Mouse (Mus musculus): ENCODE measurements around the gene Gtpbp1. TPM values are rescaled to one million over a fixed set of nuclear protein-coding genes. Genes with fewer than 3 reads are reported as not detected.

Gene Gtpbp1
- total RNA-seq (2021): 10 to 100 TPM; 52.4 to 59.1 TPM
- long read RNA-seq, experiment 1, transcript Gtpbp1-201 (12 exons, 3,449 nt): major isoform, 12 of 25 reads
- long read RNA-seq, experiment 1, partial matches to known transcripts: 4 of 25 reads
- long read RNA-seq, experiment 1, other reads (novel, unspliced or antisense): 8 of 25 reads
- long read RNA-seq, experiment 2, transcript Gtpbp1-201 (12 exons, 3,449 nt): major isoform, 12 of 32 reads
- long read RNA-seq, experiment 2, partial matches to known transcripts: 19 of 32 reads
- long read RNA-seq, experiment 2, other reads (novel, unspliced or antisense): 0 of 32 reads

GRCm38 (mm10) chr15:79690426-79691022 is at the start of gene Gtpbp1:
TSS of gene Gtpbp1 (plus strand) at chr15:79690845.
- TF ChIP-seq CTCF (conservative IDR thresholded peaks at IDR 0.05): no peak
- Histone ChIP-seq H3K4me3 (peak within 1 kb of the TSS; percentile 94), H3K27ac (peak within 1 kb of the TSS; percentile 94)
- DNase-seq (ENCODE audit: low spot score in 2 of 2): peak; percentile 97 to 100

- H3K4me3 ChIP-seq: no peak overlapping the region
- H3K27ac ChIP-seq: peak overlapping the region; percentile 62; the same call in 1 of the 2 replicates
- DNase-seq (ENCODE audit: low spot score in 2 of 2): no peak
- TF ChIP-seq CTCF (conservative IDR thresholded peaks at IDR 0.05): no peak
Observed at GRCm38 (mm10) chr15:79641135-79641817, 49.4 kb upstream of the Gtpbp1 start.

GRCm38 (mm10) chr15:79645483-79645882 is 45.2 kb upstream of the Gtpbp1 start:
- DNase-seq (ENCODE audit: low spot score in 2 of 2): no peak
- Histone ChIP-seq H3K4me3 (no peak overlapping the region), H3K27ac (no peak overlapping the region)
- no peak for TF ChIP-seq CTCF (conservative IDR thresholded peaks at IDR 0.05)

- no peak overlapping the region for H3K27ac ChIP-seq
- TF ChIP-seq CTCF (conservative IDR thresholded peaks at IDR 0.05): no peak
- no peak overlapping the region for H3K4me3 ChIP-seq
- DNase-seq (ENCODE audit: low spot score in 2 of 2): no peak
Observed at GRCm38 (mm10) chr15:79648130-79648529, 42.5 kb upstream of the Gtpbp1 start.

- H3K27ac ChIP-seq: no peak overlapping the region
- no peak overlapping the region for H3K4me3 ChIP-seq
- peak; percentile 79 for TF ChIP-seq CTCF (conservative IDR thresholded peaks at IDR 0.05)
- DNase-seq (ENCODE audit: low spot score in 2 of 2): peak in 1 of 2 experiments; percentile 30
Observed at GRCm38 (mm10) chr15:79650569-79650968, 40.1 kb upstream of the Gtpbp1 start.

- no peak overlapping the region for H3K27ac ChIP-seq
- H3K4me3 ChIP-seq: no peak overlapping the region
- TF ChIP-seq CTCF (conservative IDR thresholded peaks at IDR 0.05): peak; percentile 73
- DNase-seq (ENCODE audit: low spot score in 2 of 2): no peak
Observed at GRCm38 (mm10) chr15:79651481-79651880, 39.2 kb upstream of the Gtpbp1 start.

GRCm38 (mm10) chr15:79656451-79656850 is 34.2 kb upstream of the Gtpbp1 start:
- 0 out of 2 replicates have a peak overlapping the region, but pooled peaks have one; percentile 5 for H3K4me3 ChIP-seq
- DNase-seq (ENCODE audit: low spot score in 2 of 2): peak; percentile 52 to 56
- TF ChIP-seq CTCF (conservative IDR thresholded peaks at IDR 0.05): no peak
- H3K27ac ChIP-seq: peak overlapping the region; percentile 67

- TF ChIP-seq CTCF (conservative IDR thresholded peaks at IDR 0.05): peak; percentile 82
- peak; percentile 83 to 88 for DNase-seq (ENCODE audit: low spot score in 2 of 2)
Observed at GRCm38 (mm10) chr15:79657837-79658530, 32.7 kb upstream of the Gtpbp1 start.

GRCm38 (mm10) chr15:79658531-79659375 is 31.9 kb upstream of the Gtpbp1 start, which contains the start of the genes Fam227a and Cby1:
TSS of gene Fam227a (minus strand) at chr15:79658956.
TSS of gene Cby1 (plus strand) at chr15:79659199.
- no peak for TF ChIP-seq CTCF (conservative IDR thresholded peaks at IDR 0.05)
- peak within 1 kb of the TSS; percentile 87 for H3K4me3 ChIP-seq
- DNase-seq (ENCODE audit: low spot score in 2 of 2): peak; percentile 92 to 95
- peak within 1 kb of the TSS; percentile 100 for H3K27ac ChIP-seq

More at GRCm38 (mm10) chr15:79657837-79658530, 32.7 kb upstream of the Gtpbp1 start:
- Histone ChIP-seq H3K27ac (peak overlapping the region; percentile 100), H3K4me3 (peak overlapping the region; percentile 87)

GRCm38 (mm10) chr15:79661852-79662251 is 28.8 kb upstream of the Gtpbp1 start:
- no peak for DNase-seq (ENCODE audit: low spot score in 2 of 2)
- TF ChIP-seq CTCF (conservative IDR thresholded peaks at IDR 0.05): peak; percentile 73
- Histone ChIP-seq H3K27ac (no peak overlapping the region), H3K4me3 (no peak overlapping the region)

GRCm38 (mm10) chr15:79664666-79665065 is 26.0 kb upstream of the Gtpbp1 start:
- peak; percentile 36 to 52 for DNase-seq (ENCODE audit: low spot score in 2 of 2)
- H3K27ac ChIP-seq: peak overlapping the region; percentile 24; the same call in 1 of the 2 replicates
- no peak overlapping the region for H3K4me3 ChIP-seq
- no peak for TF ChIP-seq CTCF (conservative IDR thresholded peaks at IDR 0.05)

- TF ChIP-seq CTCF (conservative IDR thresholded peaks at IDR 0.05): peak; percentile 46
- Histone ChIP-seq H3K4me3 (no peak overlapping the region), H3K27ac (no peak overlapping the region)
- no peak for DNase-seq (ENCODE audit: low spot score in 2 of 2)
Observed at GRCm38 (mm10) chr15:79669195-79669594, 21.4 kb upstream of the Gtpbp1 start.
